Mouse (Mus musculus) intestine, embryonic 15.5 days (tissue): ENCODE measurements at regions not wholly inside any gene's neighbourhood (a gene's known extent, or its start where the extent isn't known, plus 50 kb on each side); places are given as distances from the start of the nearest gene placed in this dataset.
A peak's percentile ranks its signal among the peaks of the same experiment; 100 is the strongest.

Source experiments
- ATAC-seq: fragments of 200-750 bp; cut with Nextera tagmentation; 2 replicates; pipeline ENCODE4 v1.8.0; 2017; ENCODE audit warnings: moderate TSS enrichment, moderate library complexity
- H3K27ac ChIP-seq: fragments of 300-500 bp; sonication (generic); 2 replicates; pipeline ENCODE4 v1.5.1; 2015; ENCODE audit warnings: mild to moderate bottlenecking, inconsistent platforms
- H3K27me3 ChIP-seq: fragments of 300-500 bp; sonication (generic); replicated peaks from 2 replicates; pipeline ENCODE4 v1.6.1; 2015; ENCODE audit warnings: inconsistent platforms
- H3K36me3 ChIP-seq: fragments of 300-500 bp; sonication (generic); 2 replicates; pipeline ENCODE4 v1.6.1; 2015; ENCODE audit warnings: inconsistent platforms
- H3K4me1 ChIP-seq: fragments of 300-500 bp; sonication (generic); replicated peaks from 2 replicates; pipeline ENCODE4 v1.6.1; 2015; ENCODE audit warnings: inconsistent platforms
- H3K4me2 ChIP-seq: fragments of 300-500 bp; sonication (generic); replicated peaks from 2 replicates; pipeline ENCODE4 v1.6.1; 2015; ENCODE audit warnings: mild to moderate bottlenecking, inconsistent platforms
- H3K4me3 ChIP-seq: fragments of 300-500 bp; sonication (generic); replicated peaks from 2 replicates; pipeline ENCODE4 v1.5.1; 2015; ENCODE audit warnings: inconsistent platforms
- H3K9ac ChIP-seq: fragments of 300-500 bp; sonication (generic); 2 replicates; pipeline ENCODE4 v1.6.1; 2015; ENCODE audit warnings: inconsistent platforms
- H3K9me3 ChIP-seq: fragments of 300-500 bp; sonication (generic); 2 replicates; pipeline ENCODE4 v1.6.1; 2016; ENCODE audit warnings: inconsistent platforms
- WGBS: fragments of 180-500 bp; shearing (Covaris S2); methylation state at CpG from one replicate; pipeline ENCODE4 v1.1.7; 2015; 5-methylcytosine and 5-hydroxymethylcytosine counted together

GRCm38 (mm10) chr2:148497452-148498302 is 54.3 kb upstream of the Cd93 start:
- ATAC-seq: no peak
- H3K4me2 ChIP-seq: no peak overlapping the region
- H3K9ac ChIP-seq: no peak overlapping the region
- H3K4me3 ChIP-seq: no peak overlapping the region
- H3K9me3 ChIP-seq: no peaks in the 10 kb centered on the region
- H3K27me3 ChIP-seq: no peaks in the 10 kb centered on the region
- H3K27ac ChIP-seq: no peak overlapping the region
- 0 out of 2 replicates have a peak, but pooled peaks cover 2% of the 10 kb centered on the region for H3K4me1 ChIP-seq
- no peaks in the 10 kb centered on the region for H3K36me3 ChIP-seq
- 70% methylated on average over 12 of the region's 12 CpGs for WGBS

GRCm38 (mm10) chr2:148496151-148497040 is 53.0 kb upstream of the Cd93 start:
- Histone ChIP-seq H3K9ac (no peak overlapping the region), H3K9me3 (no peaks in the 10 kb centered on the region), H3K4me1 (0 out of 2 replicates have a peak, but pooled peaks cover 2% of the 10 kb centered on the region), H3K36me3 (no peaks in the 10 kb centered on the region), H3K4me2 (no peak overlapping the region), H3K27me3 (no peaks in the 10 kb centered on the region), H3K27ac (no peak overlapping the region), H3K4me3 (no peak overlapping the region)
- 90% methylated on average over 6 of the region's 6 CpGs for WGBS
- ATAC-seq: no peak

- peak; percentile 91 for ATAC-seq
- no peak overlapping the region for H3K4me2 ChIP-seq
- WGBS: 55% methylated on average over 3 of the region's 3 CpGs
- no peaks in the 10 kb centered on the region for H3K27me3 ChIP-seq
- H3K4me1 ChIP-seq: 0 out of 2 replicates have a peak, but pooled peaks cover 2% of the 10 kb centered on the region
- no peaks in the 10 kb centered on the region for H3K9me3 ChIP-seq
- H3K36me3 ChIP-seq: no peaks in the 10 kb centered on the region
- H3K4me3 ChIP-seq: no peak overlapping the region
- no peak overlapping the region for H3K27ac ChIP-seq
- no peak overlapping the region for H3K9ac ChIP-seq
Measured at GRCm38 (mm10) chr2:148495485-148495884, 52.1 kb upstream of the Cd93 start.

- no peak overlapping the region for H3K4me2 ChIP-seq
- ATAC-seq: no peak
- no peak overlapping the region for H3K27ac ChIP-seq
Measured at GRCm38 (mm10) chr2:148493281-148493680, 49.9 kb upstream of the Cd93 start.

More at GRCm38 (mm10) chr2:148493281-148493680, 49.9 kb upstream of the Cd93 start:
- H3K36me3 ChIP-seq: no peaks in the 10 kb centered on the region
- H3K27me3 ChIP-seq: no peaks in the 10 kb centered on the region
- H3K4me3 ChIP-seq: no peak overlapping the region
- H3K9ac ChIP-seq: no peak overlapping the region
- H3K9me3 ChIP-seq: no peaks in the 10 kb centered on the region
- 0 out of 2 replicates have a peak, but pooled peaks cover 2% of the 10 kb centered on the region for H3K4me1 ChIP-seq
